Mouse (Mus musculus): ENCODE results near the gene Chac1. TPM values are rescaled to one million over a fixed set of nuclear protein-coding genes. Genes with fewer than 3 reads are reported as not detected.

Chac1 gene
- polyA plus RNA-seq, 1 experiment from 2014 or later = 0.38 TPM

DNA sequence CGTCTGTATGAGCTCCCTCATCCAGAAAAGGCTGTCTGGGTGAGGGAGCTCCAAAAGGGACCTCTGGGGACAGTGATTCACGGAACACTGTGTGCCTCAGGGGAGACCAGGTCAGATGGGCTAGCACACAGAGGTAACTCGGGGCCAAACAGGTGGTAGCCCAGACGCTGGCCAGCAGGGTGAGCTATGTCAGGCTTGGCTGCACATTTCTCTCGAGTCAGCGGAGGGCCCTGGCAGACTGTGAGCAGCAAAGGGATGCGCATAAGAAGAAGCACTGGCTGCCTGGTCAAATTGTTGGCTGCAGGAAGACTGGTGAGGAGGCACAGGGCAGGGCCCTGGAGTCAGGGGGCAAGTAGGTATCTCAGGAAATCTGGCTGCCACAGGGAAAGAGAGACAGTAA lies 4.6 kb downstream of the Chac1 start:
- H3K9ac ChIP-seq (ENCODE audit: low read depth, low read length) = no peak overlapping the region
- peaks cover 6% of the 10 kb centered on the region; the same call in 1 of the 2 replicates for H3K27me3 ChIP-seq (ENCODE audit: control insufficient read depth, insufficient read depth, low read length)
- H3K27ac ChIP-seq (ENCODE audit: low read depth, low read length) = no peak overlapping the region
- H3K36me3 ChIP-seq (ENCODE audit: control insufficient read depth, insufficient read depth, low read length) = no peaks in the 10 kb centered on the region
- no peak overlapping the region for H3K4me3 ChIP-seq (ENCODE audit: low read length)
- ATAC-seq (ENCODE audit: low FRiP score, low TSS enrichment) = no peak
- H3K9me3 ChIP-seq (ENCODE audit: control insufficient read depth, low read length) = no peaks in the 10 kb centered on the region
- no peak overlapping the region for H3K4me2 ChIP-seq (replicated peaks; ENCODE audit: low read depth, low read length)
- no peaks in the 10 kb centered on the region for H3K4me1 ChIP-seq (ENCODE audit: control insufficient read depth, insufficient read depth, low read length)
- WGBS = 20% methylated on average over 7 of the region's 7 CpGs

DNA sequence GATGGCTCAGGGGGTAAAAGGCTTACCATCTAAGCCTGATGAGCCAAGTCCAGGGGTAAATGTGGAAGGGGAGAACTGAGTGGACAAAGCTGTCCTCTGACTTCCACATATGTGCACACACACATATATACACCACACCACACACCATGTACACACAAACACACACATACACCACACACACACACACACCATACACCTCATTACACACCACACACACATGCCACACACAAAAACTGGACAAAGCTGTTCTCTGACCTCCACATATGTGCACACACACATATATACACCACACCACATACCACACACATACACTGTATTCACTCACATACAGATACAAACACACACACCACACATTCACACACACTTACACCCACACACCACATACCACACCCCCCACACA lies 5.3 kb downstream of the Chac1 start:
- H3K9me3 ChIP-seq (ENCODE audit: control insufficient read depth, low read length) = peaks cover 5% of the 10 kb centered on the region
- peaks cover 2% of the 10 kb centered on the region; the same call in 1 of the 2 replicates for H3K27me3 ChIP-seq (ENCODE audit: control insufficient read depth, insufficient read depth, low read length)
- H3K27ac ChIP-seq (ENCODE audit: low read depth, low read length) = no peak overlapping the region
- no peak overlapping the region for H3K9ac ChIP-seq (ENCODE audit: low read depth, low read length)
- no peak overlapping the region for H3K4me3 ChIP-seq (ENCODE audit: low read length)
- H3K4me2 ChIP-seq (replicated peaks; ENCODE audit: low read depth, low read length) = no peak overlapping the region
- H3K4me1 ChIP-seq (ENCODE audit: control insufficient read depth, insufficient read depth, low read length) = no peaks in the 10 kb centered on the region
- no peaks in the 10 kb centered on the region for H3K36me3 ChIP-seq (ENCODE audit: control insufficient read depth, insufficient read depth, low read length)
- no peak for ATAC-seq (ENCODE audit: low FRiP score, low TSS enrichment)

DNA sequence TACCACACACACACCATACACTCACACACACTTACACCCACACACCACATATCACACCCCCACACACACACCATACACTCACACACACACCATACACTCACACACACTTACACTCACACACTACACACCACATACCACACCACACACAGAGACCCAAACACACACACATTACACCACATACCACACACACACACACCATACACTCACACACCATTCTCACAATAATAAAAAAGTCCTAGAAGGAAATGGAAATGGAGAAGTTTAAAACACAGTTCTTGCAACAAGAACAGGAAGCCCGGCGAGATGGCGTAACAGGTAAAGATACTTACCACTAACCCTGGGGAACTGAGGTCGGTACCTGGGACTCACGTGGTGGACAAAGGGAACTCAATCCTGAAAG lies 5.8 kb downstream of the Chac1 start:
- no peaks in the 10 kb centered on the region for H3K4me1 ChIP-seq (ENCODE audit: control insufficient read depth, insufficient read depth, low read length)
- no peak overlapping the region for H3K27ac ChIP-seq (ENCODE audit: low read depth, low read length)
- H3K27me3 ChIP-seq (ENCODE audit: control insufficient read depth, insufficient read depth, low read length) = no peaks in the 10 kb centered on the region
- H3K9me3 ChIP-seq (ENCODE audit: control insufficient read depth, low read length) = peaks cover 10% of the 10 kb centered on the region
- H3K4me3 ChIP-seq (ENCODE audit: low read length) = no peak overlapping the region
- ATAC-seq (ENCODE audit: low FRiP score, low TSS enrichment) = no peak
- WGBS = 93% methylated on average over 5 of the region's 5 CpGs
- H3K36me3 ChIP-seq (ENCODE audit: control insufficient read depth, insufficient read depth, low read length) = no peaks in the 10 kb centered on the region
- no peak overlapping the region for H3K9ac ChIP-seq (ENCODE audit: low read depth, low read length)
- H3K4me2 ChIP-seq (replicated peaks; ENCODE audit: low read depth, low read length) = no peak overlapping the region

DNA sequence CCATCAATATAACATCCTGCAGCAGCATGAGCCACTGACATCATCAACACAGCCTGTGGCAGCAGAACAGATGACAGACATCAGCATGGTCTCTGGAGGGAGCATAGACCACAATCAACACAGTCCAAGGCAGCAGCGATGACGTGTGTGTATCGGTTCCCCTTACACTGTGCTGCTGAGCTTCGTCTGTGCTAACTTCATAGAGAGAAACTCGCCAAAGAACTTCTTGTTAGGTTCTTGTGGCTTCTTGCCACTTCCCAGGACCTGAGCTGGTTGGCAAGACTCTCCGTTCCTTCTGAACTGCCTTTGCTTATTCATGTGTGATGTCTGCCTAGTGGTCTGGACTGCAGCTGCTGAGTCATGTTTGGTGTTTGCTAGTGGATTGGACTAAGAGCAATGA lies 7.2 kb downstream of the Chac1 start:
- Histone ChIP-seq H3K4me2 (replicated peaks; ENCODE audit: low read depth, low read length) (no peak overlapping the region), H3K4me3 (ENCODE audit: low read length) (no peak overlapping the region), H3K36me3 (ENCODE audit: control insufficient read depth, insufficient read depth, low read length) (no peaks in the 10 kb centered on the region), H3K27ac (ENCODE audit: low read depth, low read length) (no peak overlapping the region), H3K9me3 (ENCODE audit: control insufficient read depth, low read length) (peaks cover 11% of the 10 kb centered on the region), H3K27me3 (ENCODE audit: control insufficient read depth, insufficient read depth, low read length) (no peaks in the 10 kb centered on the region), H3K9ac (ENCODE audit: low read depth, low read length) (no peak overlapping the region), H3K4me1 (ENCODE audit: control insufficient read depth, insufficient read depth, low read length) (no peaks in the 10 kb centered on the region)
- ATAC-seq (ENCODE audit: low FRiP score, low TSS enrichment) = no peak
- 86% methylated on average over 6 of the region's 6 CpGs for WGBS

DNA sequence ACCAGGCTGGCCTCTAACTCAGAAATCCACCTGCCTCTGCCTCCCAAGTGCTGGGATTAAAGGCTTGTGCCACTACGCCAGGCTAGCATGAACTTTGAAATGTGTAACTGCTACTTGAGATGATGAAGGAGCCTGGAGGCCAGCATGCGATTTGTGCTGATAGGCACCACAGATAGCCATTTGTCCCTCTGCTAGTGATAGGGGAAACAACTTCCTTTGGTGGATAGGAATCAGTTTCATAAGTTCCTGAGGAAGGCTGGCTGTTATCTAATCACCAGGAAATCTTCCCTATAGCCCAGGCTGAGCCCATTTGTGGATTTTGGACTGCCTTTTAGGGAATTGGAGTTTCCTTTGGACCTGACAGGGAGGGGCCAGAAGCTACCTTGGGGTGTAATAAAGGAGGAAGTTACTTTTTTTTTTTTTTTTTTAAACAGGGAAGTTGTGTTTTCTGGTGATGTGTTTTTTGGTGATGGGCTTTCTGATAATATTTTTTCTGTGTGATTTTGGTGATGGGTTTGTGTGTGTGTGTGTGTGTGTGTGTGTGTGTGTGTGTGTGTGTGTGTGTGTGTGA lies 8.8 kb downstream of the Chac1 start:
- H3K4me3 ChIP-seq (ENCODE audit: low read length) = no peak overlapping the region
- peaks cover 11% of the 10 kb centered on the region for H3K9me3 ChIP-seq (ENCODE audit: control insufficient read depth, low read length)
- no peaks in the 10 kb centered on the region for H3K4me1 ChIP-seq (ENCODE audit: control insufficient read depth, insufficient read depth, low read length)
- H3K36me3 ChIP-seq (ENCODE audit: control insufficient read depth, insufficient read depth, low read length) = no peaks in the 10 kb centered on the region
- H3K27me3 ChIP-seq (ENCODE audit: control insufficient read depth, insufficient read depth, low read length) = no peaks in the 10 kb centered on the region
- H3K9ac ChIP-seq (ENCODE audit: low read depth, low read length) = no peak overlapping the region
- 86% methylated on average over 2 of the region's 2 CpGs for WGBS
- no peak overlapping the region for H3K27ac ChIP-seq (ENCODE audit: low read depth, low read length)
- no peak for ATAC-seq (ENCODE audit: low FRiP score, low TSS enrichment)
- H3K4me2 ChIP-seq (replicated peaks; ENCODE audit: low read depth, low read length) = no peak overlapping the region

DNA sequence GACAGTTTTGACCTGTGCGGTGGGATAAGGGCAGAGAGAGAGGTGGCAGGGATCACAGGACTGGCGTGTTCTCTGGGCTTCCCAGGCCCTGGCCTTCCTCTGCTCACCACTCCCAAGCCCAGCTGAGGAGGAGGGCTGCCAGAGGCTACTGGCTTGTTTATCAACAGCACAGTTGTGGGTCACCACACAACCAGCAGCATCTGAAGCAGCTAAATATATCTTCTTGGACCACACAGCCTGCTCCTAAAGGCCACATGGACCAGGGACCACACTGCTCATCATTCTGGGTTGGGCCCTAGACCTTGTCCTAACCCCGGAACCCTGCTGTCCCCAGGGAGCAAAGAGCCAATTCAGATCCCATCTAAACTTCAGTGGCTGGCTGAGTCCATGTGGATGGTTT lies 13.9 kb downstream of the Chac1 start:
- Histone ChIP-seq H3K36me3 (ENCODE audit: control insufficient read depth, insufficient read depth, low read length) (peaks cover 2% of the 10 kb centered on the region), H3K4me2 (replicated peaks; ENCODE audit: low read depth, low read length) (no peak overlapping the region), H3K4me1 (ENCODE audit: control insufficient read depth, insufficient read depth, low read length) (no peaks in the 10 kb centered on the region)

DNA sequence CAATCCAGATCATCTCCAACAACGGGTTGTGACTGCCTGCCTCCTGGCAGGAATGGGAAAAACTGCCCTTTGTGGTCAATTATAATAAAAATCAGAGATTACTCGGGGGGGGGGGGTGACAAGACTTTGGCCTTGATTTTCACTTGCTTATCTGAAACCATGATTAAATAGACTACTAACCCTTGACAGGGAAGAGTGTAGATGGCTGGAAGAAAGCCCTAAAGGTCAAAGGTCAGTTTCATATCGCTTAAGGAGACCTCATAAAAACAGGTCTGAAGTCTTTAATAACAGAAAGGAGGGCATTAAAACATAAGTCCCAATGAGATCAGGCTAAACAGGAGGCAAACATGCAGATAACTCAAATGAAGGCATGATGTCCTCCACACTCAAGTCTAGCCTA lies 16.3 kb downstream of the Chac1 start:
- Histone ChIP-seq H3K27me3 (ENCODE audit: control insufficient read depth, insufficient read depth, low read length) (no peaks in the 10 kb centered on the region), H3K4me1 (ENCODE audit: control insufficient read depth, insufficient read depth, low read length) (no peaks in the 10 kb centered on the region), H3K36me3 (ENCODE audit: control insufficient read depth, insufficient read depth, low read length) (peaks cover 22% of the 10 kb centered on the region), H3K4me3 (ENCODE audit: low read length) (no peak overlapping the region), H3K27ac (ENCODE audit: low read depth, low read length) (no peak overlapping the region), H3K4me2 (replicated peaks; ENCODE audit: low read depth, low read length) (no peak overlapping the region), H3K9me3 (ENCODE audit: control insufficient read depth, low read length) (no peaks in the 10 kb centered on the region), H3K9ac (ENCODE audit: low read depth, low read length) (no peak overlapping the region)
- WGBS = 81% methylated on average over 3 of the region's 3 CpGs
- ATAC-seq (ENCODE audit: low FRiP score, low TSS enrichment) = no peak

More for the DNA sequence above, 13.9 kb downstream of the Chac1 start:
- 89% methylated on average over 3 of the region's 3 CpGs for WGBS
- Histone ChIP-seq H3K9me3 (ENCODE audit: control insufficient read depth, low read length) (peaks cover 11% of the 10 kb centered on the region), H3K27ac (ENCODE audit: low read depth, low read length) (no peak overlapping the region), H3K27me3 (ENCODE audit: control insufficient read depth, insufficient read depth, low read length) (no peaks in the 10 kb centered on the region), H3K9ac (ENCODE audit: low read depth, low read length) (no peak overlapping the region), H3K4me3 (ENCODE audit: low read length) (no peak overlapping the region)
- ATAC-seq (ENCODE audit: low FRiP score, low TSS enrichment) = no peak

DNA sequence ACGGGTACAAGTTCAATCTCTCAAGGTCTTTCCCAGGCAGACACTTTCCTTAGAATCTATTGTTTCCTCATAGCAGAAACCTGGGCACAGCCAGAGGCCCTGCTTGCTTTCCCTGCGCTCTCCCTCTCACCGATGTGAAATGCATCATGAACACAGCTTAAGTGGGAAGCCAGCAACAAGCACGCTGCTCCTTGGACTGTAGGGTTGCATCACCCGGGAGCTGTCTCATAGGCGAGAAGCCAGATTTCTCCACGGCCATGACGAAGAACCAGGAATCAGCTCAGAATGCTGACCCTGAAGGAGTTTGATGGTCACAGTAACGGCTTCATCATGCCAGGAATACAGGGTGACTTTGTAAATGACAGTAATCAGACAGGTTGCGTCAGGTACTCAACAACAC lies 19.1 kb downstream of the Chac1 start:
- no peak for ATAC-seq (ENCODE audit: low FRiP score, low TSS enrichment)
- Histone ChIP-seq H3K4me2 (replicated peaks; ENCODE audit: low read depth, low read length) (no peak overlapping the region), H3K27me3 (ENCODE audit: control insufficient read depth, insufficient read depth, low read length) (no peaks in the 10 kb centered on the region), H3K9ac (ENCODE audit: low read depth, low read length) (no peak overlapping the region), H3K9me3 (ENCODE audit: control insufficient read depth, low read length) (no peaks in the 10 kb centered on the region), H3K4me3 (ENCODE audit: low read length) (no peak overlapping the region), H3K27ac (ENCODE audit: low read depth, low read length) (no peak overlapping the region), H3K36me3 (ENCODE audit: control insufficient read depth, insufficient read depth, low read length) (peaks cover 48% of the 10 kb centered on the region), H3K4me1 (ENCODE audit: control insufficient read depth, insufficient read depth, low read length) (no peaks in the 10 kb centered on the region)
- WGBS = 92% methylated on average over 10 of the region's 10 CpGs

DNA sequence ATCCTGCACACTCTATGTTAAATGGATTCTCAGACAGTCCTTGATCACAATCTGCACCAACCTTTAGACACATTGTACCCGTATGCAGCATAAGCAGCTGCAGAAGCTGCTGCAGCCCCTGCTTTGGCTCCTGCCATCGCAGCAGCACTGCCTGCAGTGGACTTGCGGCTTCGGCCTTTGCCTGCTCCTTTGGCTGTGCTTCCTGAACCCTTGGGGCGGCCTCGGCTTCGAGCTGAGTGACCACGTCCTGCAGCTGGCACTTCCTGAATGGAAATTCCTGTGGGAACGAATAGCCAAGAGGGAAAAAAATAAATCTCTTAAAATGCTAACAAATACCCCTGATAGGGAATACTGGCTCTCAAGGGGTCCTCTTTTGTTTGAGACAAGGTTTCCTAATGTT lies 26.3 kb downstream of the Chac1 start:
- Histone ChIP-seq H3K4me1 (ENCODE audit: control insufficient read depth, insufficient read depth, low read length) (no peaks in the 10 kb centered on the region), H3K4me3 (ENCODE audit: low read length) (no peak overlapping the region), H3K9me3 (ENCODE audit: control insufficient read depth, low read length) (no peaks in the 10 kb centered on the region), H3K27ac (ENCODE audit: low read depth, low read length) (no peak overlapping the region), H3K9ac (ENCODE audit: low read depth, low read length) (no peak overlapping the region), H3K4me2 (replicated peaks; ENCODE audit: low read depth, low read length) (no peak overlapping the region), H3K27me3 (ENCODE audit: control insufficient read depth, insufficient read depth, low read length) (no peaks in the 10 kb centered on the region), H3K36me3 (ENCODE audit: control insufficient read depth, insufficient read depth, low read length) (peaks cover 91% of the 10 kb centered on the region)
- 76% methylated on average over 9 of the region's 9 CpGs for WGBS
- ATAC-seq (ENCODE audit: low FRiP score, low TSS enrichment) = no peak

Data from kidney, embryonic 14.5 days (tissue).